Mouse (Mus musculus) kidney, adult 2 months (tissue): ENCODE data around the gene Abcf1. TPM values are rescaled to one million over a fixed set of nuclear protein-coding genes. Genes with fewer than 3 reads are reported as not detected.

Experiments used
- DNase-seq: peaks from one replicate; pipeline ENCODE4 v3.0.0; 2021
- H3K27ac ChIP-seq: fragments of 200-500 bp; 2 replicates; pipeline ENCODE4 v1.5.1; 2012; ENCODE audit warnings: low read depth, low read length, control low read depth, inconsistent platforms; ENCODE audit not compliant: insufficient read depth
- H3K27me3 ChIP-seq: fragments of 200-500 bp; replicated peaks from 2 replicates; pipeline ENCODE4 v1.6.1; 2012; ENCODE audit warnings: mild to moderate bottlenecking, moderate library complexity, low read length, inconsistent platforms; ENCODE audit not compliant: control insufficient read depth, insufficient read depth
- H3K36me3 ChIP-seq: fragments of 200-500 bp; 2 replicates; pipeline ENCODE4 v1.6.1; 2012; ENCODE audit warnings: mild to moderate bottlenecking, moderate library complexity, low read length, inconsistent platforms; ENCODE audit not compliant: control insufficient read depth, insufficient read depth
- H3K4me1 ChIP-seq: fragments of 200-500 bp; 2 replicates; pipeline ENCODE4 v1.6.1; 2011; ENCODE audit warnings: low read length; ENCODE audit not compliant: control insufficient read depth, insufficient read depth
- H3K4me3 ChIP-seq: fragments of 200-500 bp; 2 replicates; pipeline ENCODE4 v1.5.1; 2011; ENCODE audit warnings: mild to moderate bottlenecking, low read depth, low read length, control low read depth; ENCODE audit not compliant: insufficient read depth
- CTCF ChIP-seq: fragments of 200-500 bp; conservative IDR thresholded peaks from 2 replicates; pipeline ENCODE4 v1.5.1; 2011; ENCODE audit warnings: low read depth, mild to moderate bottlenecking, control low read depth, low read length, moderate library complexity, mixed read lengths; ENCODE audit not compliant: insufficient read depth, insufficient read length
- POLR2A ChIP-seq: fragments of 200-500 bp; IDR thresholded peaks from one replicate; pipeline ENCODE4 v1.6.1; 2011; ENCODE audit warnings: low read depth, low read length, control low read depth
- WGBS: fragments of 180-500 bp; shearing (Covaris S2); methylation state at CpG from one replicate; pipeline ENCODE4 v1.1.7; 2018; 5-methylcytosine and 5-hydroxymethylcytosine counted together
- polyA plus RNA-seq: library from polyadenylated mRNA; depleted of rRNA; stranded (reverse); fragments of >200 nt; gene quantifications from 2 replicates; pipeline ENCODE4 v1.2.3, GENCODE M21; 2012

Gene Abcf1
- polyA plus RNA-seq, 1 experiment = 63.6 TPM

- H3K27me3 ChIP-seq = no peaks in the 10 kb centered on the region
- no peak for DNase-seq
- H3K4me3 ChIP-seq = no peak overlapping the region
- no peaks in the 10 kb centered on the region; the same call in 1 of the 2 replicates for H3K4me1 ChIP-seq
- WGBS = 84% methylated on average over 12 of the region's 12 CpGs
- no peak for TF ChIP-seq CTCF
- no peak for TF ChIP-seq POLR2A
- H3K27ac ChIP-seq = 0 out of 2 replicates have a peak overlapping the region, but pooled peaks have one; percentile 39
- no peaks in the 10 kb centered on the region for H3K36me3 ChIP-seq
These were observed 31.7 kb upstream of the Abcf1 start for GRCm38 (mm10) chr17:36001121-36001897.

- Histone ChIP-seq H3K4me1 (no peaks in the 10 kb centered on the region; the same call in 1 of the 2 replicates), H3K27ac (0 out of 2 replicates have a peak overlapping the region, but pooled peaks have one; percentile 26), H3K27me3 (no peaks in the 10 kb centered on the region), H3K4me3 (no peak overlapping the region), H3K36me3 (no peaks in the 10 kb centered on the region)
- 60% methylated on average over 4 of the region's 4 CpGs for WGBS
- no peak for TF ChIP-seq POLR2A
- no peak for TF ChIP-seq CTCF
- no peak for DNase-seq
These were observed 30.8 kb upstream of the Abcf1 start for GRCm38 (mm10) chr17:36000349-36000748.

GRCm38 (mm10) chr17:35999356-35999755, 29.8 kb upstream of the Abcf1 start:
- no peak for DNase-seq
- 71% methylated on average over 7 of the region's 7 CpGs for WGBS
- Histone ChIP-seq H3K4me3 (no peak overlapping the region), H3K4me1 (no peaks in the 10 kb centered on the region; the same call in 1 of the 2 replicates), H3K36me3 (no peaks in the 10 kb centered on the region), H3K27ac (no peak overlapping the region), H3K27me3 (no peaks in the 10 kb centered on the region)
- TF ChIP-seq POLR2A (no peak), CTCF (no peak)

- TF ChIP-seq POLR2A = no peak
- Histone ChIP-seq H3K4me3 (no peak overlapping the region), H3K27ac (no peak overlapping the region), H3K36me3 (no peaks in the 10 kb centered on the region), H3K4me1 (no peaks in the 10 kb centered on the region; the same call in 1 of the 2 replicates), H3K27me3 (no peaks in the 10 kb centered on the region)
- whole genome bisulfite sequencing = 72% methylated on average over 6 of the region's 6 CpGs
- no peak for DNase-seq
These were observed 29.2 kb upstream of the Abcf1 start for GRCm38 (mm10) chr17:35998545-35999305.

GRCm38 (mm10) chr17:35997713-35998510, 28.4 kb upstream of the Abcf1 start:
- peak; percentile 32 for DNase-seq
- no peak overlapping the region for H3K27ac ChIP-seq
- H3K4me3 ChIP-seq = no peak overlapping the region
- 49% methylated on average over 12 of the region's 12 CpGs for WGBS
- no peaks in the 10 kb centered on the region; the same call in 1 of the 2 replicates for H3K4me1 ChIP-seq
- TF ChIP-seq CTCF (no peak; the same call in 1 of the 2 replicates), POLR2A (no peak)
- H3K27me3 ChIP-seq = no peaks in the 10 kb centered on the region
- no peaks in the 10 kb centered on the region for H3K36me3 ChIP-seq

GRCm38 (mm10) chr17:35996949-35997348, 27.4 kb upstream of the Abcf1 start:
- TF ChIP-seq CTCF (peak; percentile 100), POLR2A (no peak)
- Histone ChIP-seq H3K27ac (no peak overlapping the region), H3K4me1 (no peaks in the 10 kb centered on the region; the same call in 1 of the 2 replicates), H3K4me3 (no peak overlapping the region), H3K27me3 (no peaks in the 10 kb centered on the region), H3K36me3 (no peaks in the 10 kb centered on the region)
- WGBS = under 1% methylated on average over 11 of the region's 11 CpGs
- peak; percentile 99 for DNase-seq
